Mouse (Mus musculus) embryonic facial prominence, embryonic 13.5 days (tissue): ENCODE data around the gene Glg1. TPM values are rescaled to one million over a fixed set of nuclear protein-coding genes. Genes with fewer than 3 reads are reported as not detected.
"Not testable (repeated sequence)": the region's sequence is repeated elsewhere in the genome, so short reads cannot be mapped to it uniquely, and the experiment has no call there.

Experiments used
- ATAC-seq: fragments of 200-750 bp; cut with Nextera tagmentation; 2 replicates; pipeline ENCODE4 v1.8.0; 2017; ENCODE audit warnings: low read depth; ENCODE audit not compliant: insufficient number of reproducible peaks, insufficient read depth, low FRiP score, low TSS enrichment
- H3K27ac ChIP-seq: fragments of 300-500 bp; sonication (generic); 2 replicates; pipeline ENCODE4 v1.5.1; 2015; ENCODE audit warnings: moderate library complexity, mild to moderate bottlenecking, inconsistent platforms
- H3K27me3 ChIP-seq: fragments of 300-500 bp; sonication (generic); 2 replicates; pipeline ENCODE4 v1.6.1; 2015; ENCODE audit warnings: mild to moderate bottlenecking, inconsistent platforms
- H3K36me3 ChIP-seq: fragments of 300-500 bp; sonication (generic); 2 replicates; pipeline ENCODE4 v1.6.1; 2015; ENCODE audit warnings: mild to moderate bottlenecking, inconsistent platforms
- H3K4me1 ChIP-seq: fragments of 300-500 bp; sonication (generic); 2 replicates; pipeline ENCODE4 v1.6.1; 2015; ENCODE audit warnings: inconsistent platforms
- H3K4me2 ChIP-seq: fragments of 300-500 bp; sonication (generic); 2 replicates; pipeline ENCODE4 v1.6.1; 2015; ENCODE audit warnings: moderate library complexity, mild to moderate bottlenecking, inconsistent platforms
- H3K4me3 ChIP-seq: fragments of 300-500 bp; sonication (generic); 2 replicates; pipeline ENCODE4 v1.5.1; 2015; ENCODE audit warnings: mild to moderate bottlenecking, inconsistent platforms
- H3K9ac ChIP-seq: fragments of 300-500 bp; sonication (generic); 2 replicates; pipeline ENCODE4 v1.6.1; 2015; ENCODE audit warnings: mild to moderate bottlenecking, inconsistent platforms
- H3K9me3 ChIP-seq: fragments of 300-500 bp; sonication (generic); 2 replicates; pipeline ENCODE4 v1.6.1; 2016; ENCODE audit warnings: inconsistent platforms
- WGBS: fragments of 180-500 bp; shearing (Covaris S2); methylation state at CpG from one replicate; pipeline ENCODE4 v1.1.7; 2015; ENCODE audit warnings: mixed read lengths; 5-methylcytosine and 5-hydroxymethylcytosine counted together
- polyA plus RNA-seq: library from polyadenylated mRNA; unstranded; fragments of >200 nt; fragmentation: Nextera tagmentation; extraction: Ambion mirVana; gene quantifications from 2 replicates; pipeline ENCODE4 v1.2.1, GENCODE M21; 2015

Glg1 gene
- polyA plus RNA-seq, 1 experiment from 2014 or later: 80.4 TPM

- Histone ChIP-seq H3K9me3 (no peaks in the 10 kb centered on the region), H3K9ac (no peak overlapping the region), H3K4me1 (no peaks in the 10 kb centered on the region), H3K27ac (no peak overlapping the region), H3K4me3 (no peak overlapping the region), H3K36me3 (peaks cover 86% of the 10 kb centered on the region), H3K27me3 (no peaks in the 10 kb centered on the region), H3K4me2 (no peak overlapping the region)
- ATAC-seq: no peak
- WGBS: 93% methylated on average over 4 of the region's 4 CpGs
Observed at GRCm38 (mm10) chr8:111285603-111286002, 26.6 kb upstream of the Glg1 start.

GRCm38 (mm10) chr8:111282093-111282492 is 23.1 kb upstream of the Glg1 start:
- no peak overlapping the region for H3K4me2 ChIP-seq
- H3K4me3 ChIP-seq: no peak overlapping the region
- no peak overlapping the region; the same call in 1 of the 2 replicates for H3K27ac ChIP-seq
- ATAC-seq: no peak
- H3K27me3 ChIP-seq: no peaks in the 10 kb centered on the region
- no peak overlapping the region for H3K9ac ChIP-seq
- H3K9me3 ChIP-seq: no peaks in the 10 kb centered on the region
- H3K4me1 ChIP-seq: no peaks in the 10 kb centered on the region
- WGBS: 84% methylated on average over 3 of the region's 3 CpGs
- peaks cover 88% of the 10 kb centered on the region for H3K36me3 ChIP-seq

GRCm38 (mm10) chr8:111268277-111268676 is 9.3 kb upstream of the Glg1 start:
- no peak for ATAC-seq
- H3K9ac ChIP-seq: no peak overlapping the region
- 70% methylated on average over 2 of the region's 2 CpGs for WGBS

GRCm38 (mm10) chr8:111266161-111266560 is 7.1 kb upstream of the Glg1 start:
- 69% methylated on average over 7 of the region's 7 CpGs for WGBS
- not testable (repeated sequence) for H3K4me2 ChIP-seq

More at GRCm38 (mm10) chr8:111268277-111268676, 9.3 kb upstream of the Glg1 start:
- Histone ChIP-seq H3K27ac (no peak overlapping the region), H3K4me2 (no peak overlapping the region), H3K27me3 (no peaks in the 10 kb centered on the region), H3K9me3 (peaks cover 4% of the 10 kb centered on the region; the same call in 1 of the 2 replicates), H3K4me1 (no peaks in the 10 kb centered on the region), H3K4me3 (no peak overlapping the region), H3K36me3 (peaks cover 15% of the 10 kb centered on the region)

GRCm38 (mm10) chr8:111264693-111265220 is 5.7 kb upstream of the Glg1 start:
- Histone ChIP-seq H3K4me2 (no peak overlapping the region), H3K36me3 (peaks cover under 1% of the 10 kb centered on the region; the same call in 1 of the 2 replicates), H3K27me3 (no peaks in the 10 kb centered on the region), H3K9me3 (peaks cover 4% of the 10 kb centered on the region; the same call in 1 of the 2 replicates), H3K9ac (no peak overlapping the region), H3K4me1 (no peaks in the 10 kb centered on the region), H3K27ac (no peak overlapping the region), H3K4me3 (no peak overlapping the region)
- no peak for ATAC-seq
- 71% methylated on average over 2 of the region's 2 CpGs for WGBS

More at GRCm38 (mm10) chr8:111266161-111266560, 7.1 kb upstream of the Glg1 start:
- not testable (repeated sequence) for H3K4me3 ChIP-seq, H3K36me3 ChIP-seq, H3K27ac ChIP-seq, H3K9ac ChIP-seq, H3K9me3 ChIP-seq, ATAC-seq, H3K4me1 ChIP-seq, H3K27me3 ChIP-seq

GRCm38 (mm10) chr8:111261981-111262381 is 3.0 kb upstream of the Glg1 start:
- Histone ChIP-seq H3K9me3 (0 out of 2 replicates have a peak, but pooled peaks cover 4% of the 10 kb centered on the region), H3K27me3 (no peaks in the 10 kb centered on the region), H3K4me3 (no peak overlapping the region), H3K4me1 (peaks cover 3% of the 10 kb centered on the region), H3K4me2 (no peak overlapping the region), H3K27ac (no peak overlapping the region), H3K36me3 (no peaks in the 10 kb centered on the region), H3K9ac (no peak overlapping the region)
- WGBS: 82% methylated on average over 4 of the region's 4 CpGs
- no peak for ATAC-seq

- 94% methylated on average over 5 of the region's 5 CpGs for WGBS
- no peaks in the 10 kb centered on the region for H3K9me3 ChIP-seq
- H3K27me3 ChIP-seq: no peaks in the 10 kb centered on the region
- H3K4me2 ChIP-seq: peak overlapping the region; percentile 57; the same call in 1 of the 2 replicates
- ATAC-seq: no peak
- peaks cover 3% of the 10 kb centered on the region for H3K4me1 ChIP-seq
- H3K4me3 ChIP-seq: peak overlapping the region; percentile 89; the same call in 1 of the 2 replicates
- no peaks in the 10 kb centered on the region; the same call in 1 of the 2 replicates for H3K36me3 ChIP-seq
- H3K27ac ChIP-seq: no peak overlapping the region
- H3K9ac ChIP-seq: no peak overlapping the region
Observed at GRCm38 (mm10) chr8:111260251-111260650, 1.2 kb upstream of the Glg1 start.

GRCm38 (mm10) chr8:111259408-111259741 is 359 bp upstream of the Glg1 start:
- H3K4me1 ChIP-seq: peaks cover 3% of the 10 kb centered on the region
- no peaks in the 10 kb centered on the region for H3K9me3 ChIP-seq
- peak overlapping the region; percentile 97 for H3K9ac ChIP-seq
- ATAC-seq: no peak
- no peaks in the 10 kb centered on the region for H3K27me3 ChIP-seq
- H3K36me3 ChIP-seq: no peaks in the 10 kb centered on the region; the same call in 1 of the 2 replicates
- peak overlapping the region; percentile 57 for H3K4me2 ChIP-seq
- WGBS: 10% methylated on average over 13 of the region's 13 CpGs
- peak overlapping the region; percentile 99 for H3K27ac ChIP-seq
- peak overlapping the region; percentile 89 for H3K4me3 ChIP-seq

- Histone ChIP-seq H3K9ac (peak overlapping the region; percentile 97), H3K4me2 (peak overlapping the region; percentile 57), H3K4me1 (peaks cover 3% of the 10 kb centered on the region), H3K9me3 (no peaks in the 10 kb centered on the region), H3K4me3 (peak overlapping the region; percentile 89), H3K36me3 (no peaks in the 10 kb centered on the region; the same call in 1 of the 2 replicates), H3K27me3 (no peaks in the 10 kb centered on the region), H3K27ac (peak overlapping the region; percentile 99)
- under 1% methylated on average over 26 of the region's 26 CpGs for WGBS
- ATAC-seq: 0 out of 2 replicates have a peak, but pooled peaks have one; percentile 3
Observed at GRCm38 (mm10) chr8:111258010-111258630, 896 bp downstream of the Glg1 start.

- no peak overlapping the region for H3K4me3 ChIP-seq
- peaks cover 3% of the 10 kb centered on the region for H3K4me1 ChIP-seq
- no peak overlapping the region for H3K27ac ChIP-seq
- H3K4me2 ChIP-seq: no peak overlapping the region
- no peak for ATAC-seq
- H3K27me3 ChIP-seq: no peaks in the 10 kb centered on the region
- no peak overlapping the region for H3K9ac ChIP-seq
- H3K36me3 ChIP-seq: no peaks in the 10 kb centered on the region; the same call in 1 of the 2 replicates
- 85% methylated on average over 4 of the region's 4 CpGs for WGBS
- H3K9me3 ChIP-seq: no peaks in the 10 kb centered on the region
Observed at GRCm38 (mm10) chr8:111252487-111253112, 6.4 kb downstream of the Glg1 start.

- Histone ChIP-seq H3K9ac (no peak overlapping the region), H3K4me1 (no peaks in the 10 kb centered on the region), H3K27me3 (no peaks in the 10 kb centered on the region), H3K9me3 (no peaks in the 10 kb centered on the region), H3K36me3 (no peaks in the 10 kb centered on the region), H3K4me2 (no peak overlapping the region), H3K4me3 (no peak overlapping the region), H3K27ac (no peak overlapping the region)
- no peak for ATAC-seq
- 72% methylated on average over 2 of the region's 2 CpGs for WGBS
Observed at GRCm38 (mm10) chr8:111250111-111250510, 8.9 kb downstream of the Glg1 start.

GRCm38 (mm10) chr8:111248136-111248535 is 10.9 kb downstream of the Glg1 start:
- H3K36me3 ChIP-seq: no peaks in the 10 kb centered on the region
- H3K4me1 ChIP-seq: no peaks in the 10 kb centered on the region
- H3K9ac ChIP-seq: no peak overlapping the region
- H3K4me3 ChIP-seq: no peak overlapping the region
- no peak for ATAC-seq
- no peak overlapping the region for H3K4me2 ChIP-seq
- H3K9me3 ChIP-seq: no peaks in the 10 kb centered on the region
- H3K27me3 ChIP-seq: no peaks in the 10 kb centered on the region
- no peak overlapping the region for H3K27ac ChIP-seq
